Mouse (Mus musculus) heart, embryonic 13.5 days (tissue): ENCODE measurements around the gene Cd180. TPM values are rescaled to one million over a fixed set of nuclear protein-coding genes. Genes with fewer than 3 reads are reported as not detected.

ENCODE experiments used
- ATAC-seq: fragments of 200-750 bp; cut with Nextera tagmentation; 2 replicates; pipeline ENCODE4 v1.8.0; 2017; ENCODE audit warnings: moderate TSS enrichment; ENCODE audit not compliant: insufficient number of reproducible peaks, low FRiP score, low TSS enrichment; ENCODE audit errors: extremely low read depth
- H3K27ac ChIP-seq: fragments of 300-500 bp; sonication (generic); replicated peaks from 2 replicates; pipeline ENCODE4 v1.5.1; 2015; ENCODE audit warnings: moderate library complexity, mild to moderate bottlenecking, inconsistent platforms
- H3K27me3 ChIP-seq: fragments of 300-500 bp; sonication (generic); replicated peaks from 2 replicates; pipeline ENCODE4 v1.6.1; 2015; ENCODE audit warnings: mild to moderate bottlenecking, inconsistent platforms
- H3K36me3 ChIP-seq: fragments of 300-500 bp; sonication (generic); 2 replicates; pipeline ENCODE4 v1.6.1; 2015; ENCODE audit warnings: mild to moderate bottlenecking, inconsistent platforms
- H3K4me1 ChIP-seq: fragments of 300-500 bp; sonication (generic); 2 replicates; pipeline ENCODE4 v1.6.1; 2015; ENCODE audit warnings: inconsistent platforms
- H3K4me2 ChIP-seq: fragments of 300-500 bp; sonication (generic); 2 replicates; pipeline ENCODE4 v1.6.1; 2015; ENCODE audit warnings: inconsistent platforms, mild to moderate bottlenecking, moderate library complexity
- H3K4me3 ChIP-seq: fragments of 300-500 bp; sonication (generic); 2 replicates; pipeline ENCODE4 v1.5.1; 2015; ENCODE audit warnings: moderate library complexity, mild to moderate bottlenecking, inconsistent platforms
- H3K9ac ChIP-seq: fragments of 300-500 bp; sonication (generic); 2 replicates; pipeline ENCODE4 v1.6.1; 2015; ENCODE audit warnings: inconsistent platforms, mild to moderate bottlenecking, moderate library complexity
- H3K9me3 ChIP-seq: fragments of 300-500 bp; sonication (generic); 2 replicates; pipeline ENCODE4 v1.6.1; 2016; ENCODE audit warnings: inconsistent platforms
- WGBS: fragments of 180-500 bp; shearing (Covaris S2); methylation state at CpG from one replicate; pipeline ENCODE4 v1.1.7; 2015; ENCODE audit warnings: mixed read lengths; 5-methylcytosine and 5-hydroxymethylcytosine counted together
- polyA plus RNA-seq: library from polyadenylated mRNA; unstranded; fragments of >200 nt; fragmentation: Nextera tagmentation; extraction: Ambion mirVana; gene quantifications from 2 replicates; pipeline ENCODE4 v1.2.1, GENCODE M21; 2015

Cd180 gene
- polyA plus RNA-seq, 1 experiment from 2014 or later = 0.71 TPM

GRCm38 (mm10) chr13:102678482-102678881 is 14.9 kb upstream of the Cd180 start:
- Histone ChIP-seq H3K4me2 (no peak overlapping the region), H3K27me3 (no peaks in the 10 kb centered on the region), H3K9ac (no peak overlapping the region), H3K4me3 (no peak overlapping the region), H3K9me3 (no peaks in the 10 kb centered on the region), H3K27ac (no peak overlapping the region), H3K4me1 (no peaks in the 10 kb centered on the region), H3K36me3 (no peaks in the 10 kb centered on the region)
- ATAC-seq = no peak
- 6% methylated on average over 2 of the region's 2 CpGs for WGBS

- Histone ChIP-seq H3K4me3 (no peak overlapping the region), H3K9me3 (no peaks in the 10 kb centered on the region), H3K4me1 (no peaks in the 10 kb centered on the region), H3K27me3 (no peaks in the 10 kb centered on the region), H3K4me2 (no peak overlapping the region), H3K36me3 (no peaks in the 10 kb centered on the region), H3K9ac (no peak overlapping the region), H3K27ac (no peak overlapping the region)
- no peak for ATAC-seq
- 58% methylated on average over 4 of the region's 4 CpGs for WGBS
These were observed 8.5 kb upstream of the Cd180 start for GRCm38 (mm10) chr13:102684890-102685289.

- Histone ChIP-seq H3K4me1 (peaks cover 11% of the 10 kb centered on the region), H3K9me3 (no peaks in the 10 kb centered on the region), H3K27me3 (no peaks in the 10 kb centered on the region), H3K36me3 (no peaks in the 10 kb centered on the region), H3K4me2 (no peak overlapping the region), H3K4me3 (no peak overlapping the region), H3K9ac (no peak overlapping the region), H3K27ac (no peak overlapping the region)
- no peak for ATAC-seq
- 71% methylated on average over 1 of the region's 1 CpGs for WGBS
These were observed 5.2 kb upstream of the Cd180 start for GRCm38 (mm10) chr13:102688121-102688520.

GRCm38 (mm10) chr13:102689201-102690090 is 3.9 kb upstream of the Cd180 start:
- Histone ChIP-seq H3K27me3 (no peaks in the 10 kb centered on the region), H3K36me3 (no peaks in the 10 kb centered on the region), H3K9ac (no peak overlapping the region), H3K9me3 (no peaks in the 10 kb centered on the region), H3K4me1 (peaks cover 19% of the 10 kb centered on the region), H3K4me3 (no peak overlapping the region), H3K4me2 (no peak overlapping the region), H3K27ac (no peak overlapping the region)
- 76% methylated on average over 6 of the region's 6 CpGs for WGBS
- no peak for ATAC-seq

GRCm38 (mm10) chr13:102690184-102690583 is 3.2 kb upstream of the Cd180 start:
- 80% methylated on average over 5 of the region's 5 CpGs for WGBS
- no peak overlapping the region for H3K27ac ChIP-seq
- no peak overlapping the region for H3K4me3 ChIP-seq
- H3K4me2 ChIP-seq = no peak overlapping the region
- no peak for ATAC-seq
- H3K9ac ChIP-seq = no peak overlapping the region
- H3K36me3 ChIP-seq = no peaks in the 10 kb centered on the region
- H3K4me1 ChIP-seq = peaks cover 23% of the 10 kb centered on the region
- H3K27me3 ChIP-seq = no peaks in the 10 kb centered on the region
- H3K9me3 ChIP-seq = no peaks in the 10 kb centered on the region

- Histone ChIP-seq H3K9ac (no peak overlapping the region), H3K27me3 (no peaks in the 10 kb centered on the region), H3K27ac (no peak overlapping the region), H3K4me2 (no peak overlapping the region), H3K36me3 (no peaks in the 10 kb centered on the region), H3K9me3 (no peaks in the 10 kb centered on the region), H3K4me3 (no peak overlapping the region), H3K4me1 (peaks cover 23% of the 10 kb centered on the region)
- 69% methylated on average over 11 of the region's 11 CpGs for WGBS
- ATAC-seq = no peak
These were observed 1.8 kb upstream of the Cd180 start for GRCm38 (mm10) chr13:102691408-102692150.

GRCm38 (mm10) chr13:102694154-102694553 is 796 bp downstream of the Cd180 start:
- Histone ChIP-seq H3K27me3 (no peaks in the 10 kb centered on the region), H3K9ac (no peak overlapping the region), H3K4me1 (peaks cover 36% of the 10 kb centered on the region), H3K27ac (no peak overlapping the region), H3K4me2 (no peak overlapping the region), H3K4me3 (no peak overlapping the region), H3K36me3 (no peaks in the 10 kb centered on the region), H3K9me3 (no peaks in the 10 kb centered on the region)
- WGBS = 81% methylated on average over 7 of the region's 7 CpGs
- no peak for ATAC-seq

GRCm38 (mm10) chr13:102695121-102695905 is 2.0 kb downstream of the Cd180 start:
- H3K27me3 ChIP-seq = no peaks in the 10 kb centered on the region
- no peak overlapping the region for H3K4me3 ChIP-seq
- H3K36me3 ChIP-seq = no peaks in the 10 kb centered on the region
- no peak overlapping the region for H3K4me2 ChIP-seq
- H3K4me1 ChIP-seq = peaks cover 39% of the 10 kb centered on the region
- H3K9ac ChIP-seq = no peak overlapping the region
- H3K9me3 ChIP-seq = no peaks in the 10 kb centered on the region
- no peak overlapping the region for H3K27ac ChIP-seq
- ATAC-seq = no peak
- 59% methylated on average over 7 of the region's 7 CpGs for WGBS

GRCm38 (mm10) chr13:102698335-102698734 is 5.0 kb downstream of the Cd180 start:
- Histone ChIP-seq H3K4me1 (peaks cover 26% of the 10 kb centered on the region), H3K9ac (peak overlapping the region; percentile 73), H3K27ac (peak overlapping the region; percentile 80), H3K27me3 (no peaks in the 10 kb centered on the region), H3K4me2 (peak overlapping the region; percentile 59), H3K4me3 (peak overlapping the region; percentile 30), H3K36me3 (no peaks in the 10 kb centered on the region), H3K9me3 (no peaks in the 10 kb centered on the region)
- WGBS = 21% methylated on average over 10 of the region's 10 CpGs
- ATAC-seq = no peak

- Histone ChIP-seq H3K27ac (peak overlapping the region; percentile 80), H3K4me3 (peak overlapping the region; percentile 30), H3K36me3 (no peaks in the 10 kb centered on the region), H3K9ac (peak overlapping the region; percentile 73), H3K4me2 (peak overlapping the region; percentile 59), H3K4me1 (peaks cover 21% of the 10 kb centered on the region), H3K27me3 (no peaks in the 10 kb centered on the region), H3K9me3 (no peaks in the 10 kb centered on the region)
- peak; percentile 46 for ATAC-seq
- 29% methylated on average over 14 of the region's 14 CpGs for WGBS
These were observed 5.5 kb downstream of the Cd180 start for GRCm38 (mm10) chr13:102698751-102699323.

- no peaks in the 10 kb centered on the region for H3K36me3 ChIP-seq
- H3K27ac ChIP-seq = no peak overlapping the region
- H3K4me1 ChIP-seq = peaks cover 16% of the 10 kb centered on the region
- no peaks in the 10 kb centered on the region for H3K27me3 ChIP-seq
- no peak for ATAC-seq
- H3K9me3 ChIP-seq = no peaks in the 10 kb centered on the region
- 72% methylated on average over 5 of the region's 5 CpGs for WGBS
- no peak overlapping the region for H3K4me3 ChIP-seq
- no peak overlapping the region for H3K4me2 ChIP-seq
- H3K9ac ChIP-seq = no peak overlapping the region
These were observed 6.8 kb downstream of the Cd180 start for GRCm38 (mm10) chr13:102700176-102700575.
